Mouse (Mus musculus): Measurements from ENCODE around the gene Oprm1.
"Not testable (repeated sequence)": the region's sequence is repeated elsewhere in the genome, so short reads cannot be mapped to it uniquely, and the experiment has no call there.

The Oprm1 gene

GRCm38 (mm10) chr10:6758206-6758605, at the start of gene Oprm1:
Gene Oprm1, plus strand, starts transcription at chr10:6758506.
- no peak for DNase-seq

GRCm38 (mm10) chr10:6717181-6717948, 40.9 kb upstream of the Oprm1 start:
- no peak for DNase-seq

GRCm38 (mm10) chr10:6723765-6724164, 34.5 kb upstream of the Oprm1 start:
- no peak for DNase-seq

GRCm38 (mm10) chr10:6728469-6728868, 29.8 kb upstream of the Oprm1 start:
- DNase-seq, result no peak

GRCm38 (mm10) chr10:6753375-6753774, 4.9 kb upstream of the Oprm1 start:
- DNase-seq, result no peak

- no peak for DNase-seq
These were observed 3.0 kb downstream of the Oprm1 start, which contains the start of gene Gm10945 for GRCm38 (mm10) chr10:6761287-6761811. Gene Gm10945, minus strand, starts transcription at chr10:6761761.

- DNase-seq, result no peak
These were observed 30.4 kb downstream of the Oprm1 start for GRCm38 (mm10) chr10:6788517-6789237.

- DNase-seq, result no peak
These were observed 31.9 kb downstream of the Oprm1 start for GRCm38 (mm10) chr10:6790226-6790625.

GRCm38 (mm10) chr10:6820626-6821025, 62.3 kb downstream of the Oprm1 start:
- no peak for DNase-seq

- DNase-seq, result no peak
These were observed 83.9 kb downstream of the Oprm1 start for GRCm38 (mm10) chr10:6842225-6842624.

GRCm38 (mm10) chr10:6846283-6846682, 88.0 kb downstream of the Oprm1 start:
- no peak for DNase-seq

- DNase-seq, result no peak
These were observed 90.0 kb downstream of the Oprm1 start for GRCm38 (mm10) chr10:6848162-6848754.

- no peak for DNase-seq
These were observed 90.5 kb downstream of the Oprm1 start for GRCm38 (mm10) chr10:6848834-6849233.

GRCm38 (mm10) chr10:6855812-6856211, 97.5 kb downstream of the Oprm1 start:
- DNase-seq, result no peak

- DNase-seq, result no peak
These were observed 113.2 kb downstream of the Oprm1 start for GRCm38 (mm10) chr10:6871418-6872072.

GRCm38 (mm10) chr10:6873917-6874316, 115.6 kb downstream of the Oprm1 start:
- no peak for DNase-seq

GRCm38 (mm10) chr10:6878276-6878881, 120.1 kb downstream of the Oprm1 start:
- DNase-seq, result no peak

GRCm38 (mm10) chr10:6882041-6882440, 123.7 kb downstream of the Oprm1 start:
- DNase-seq, result not testable (repeated sequence)

- peak; percentile 83 for DNase-seq
These were observed 127.2 kb downstream of the Oprm1 start for GRCm38 (mm10) chr10:6885460-6885859.

GRCm38 (mm10) chr10:6889640-6890245, 131.4 kb downstream of the Oprm1 start:
- DNase-seq, result no peak

GRCm38 (mm10) chr10:6890348-6891009, 132.2 kb downstream of the Oprm1 start:
- DNase-seq, result no peak

- DNase-seq, result no peak
These were observed 137.5 kb downstream of the Oprm1 start for GRCm38 (mm10) chr10:6895796-6896195.
